Mouse (Mus musculus) midbrain, embryonic 14.5 days (tissue): ENCODE measurements around the gene Rbfox2. TPM values are rescaled to one million over a fixed set of nuclear protein-coding genes. Genes with fewer than 3 reads are reported as not detected.
A peak's percentile ranks its signal among the peaks of the same experiment; 100 is the strongest.

Source experiments
- ATAC-seq: fragments of 200-750 bp; cut with Nextera tagmentation; 2 replicates; pipeline ENCODE4 v1.8.0; 2017; ENCODE audit warnings: moderate number of reproducible peaks, moderate library complexity; ENCODE audit not compliant: low FRiP score, low TSS enrichment
- DNase-seq: peaks from one replicate; pipeline ENCODE4 v3.0.0-alpha.2; 2015
- H3K27ac ChIP-seq: fragments of 300-500 bp; sonication (generic); replicated peaks from 2 replicates; pipeline ENCODE4 v1.5.1; 2014; ENCODE audit warnings: mild to moderate bottlenecking, low read depth, low read length, moderate library complexity
- H3K27me3 ChIP-seq: fragments of 300-500 bp; sonication (generic); 2 replicates; pipeline ENCODE4 v1.6.1; 2014; ENCODE audit warnings: low read length, control low read depth, mixed read lengths; ENCODE audit not compliant: control insufficient read depth, insufficient read depth
- H3K36me3 ChIP-seq: fragments of 300-500 bp; sonication (generic); 2 replicates; pipeline ENCODE4 v1.6.1; 2014; ENCODE audit warnings: low read length, control low read depth; ENCODE audit not compliant: control insufficient read depth, insufficient read depth
- H3K4me1 ChIP-seq: fragments of 300-500 bp; sonication (generic); 2 replicates; pipeline ENCODE4 v1.6.1; 2014; ENCODE audit warnings: mild to moderate bottlenecking, antibody characterized with exemption, low read length, control low read depth; ENCODE audit not compliant: control insufficient read depth, insufficient read depth
- H3K4me2 ChIP-seq: fragments of 300-500 bp; sonication (generic); 2 replicates; pipeline ENCODE4 v1.6.1; 2014; ENCODE audit warnings: mild to moderate bottlenecking, low read length, moderate library complexity
- H3K4me3 ChIP-seq: fragments of 300-500 bp; sonication (generic); replicated peaks from 2 replicates; pipeline ENCODE4 v1.5.1; 2014; ENCODE audit warnings: low read depth, low read length
- H3K9ac ChIP-seq: fragments of 300-500 bp; sonication (generic); replicated peaks from 2 replicates; pipeline ENCODE4 v1.6.1; 2014; ENCODE audit warnings: mild to moderate bottlenecking, low read length, moderate library complexity
- H3K9me3 ChIP-seq: fragments of 300-500 bp; sonication (generic); 2 replicates; pipeline ENCODE4 v1.6.1; 2016; ENCODE audit warnings: low read length, control low read depth, mixed read lengths; ENCODE audit not compliant: control insufficient read depth
- WGBS: fragments of 180-500 bp; shearing (Covaris S2); extraction: QIAGEN DNeasy Blood & Tissue Kit; methylation state at CpG from one replicate; pipeline ENCODE4 v1.1.7; 2014; 5-methylcytosine and 5-hydroxymethylcytosine counted together
- polyA plus RNA-seq: library from polyadenylated mRNA; unstranded; fragments of >200 nt; fragmentation: Nextera tagmentation; extraction: Ambion mirVana; gene quantifications from 2 replicates; pipeline ENCODE4 v1.2.1, GENCODE M21; 2014

Gene Rbfox2
- polyA plus RNA-seq, 1 experiment from 2014 or later: 195 TPM

- Histone ChIP-seq H3K27me3 (no peaks in the 10 kb centered on the region), H3K4me1 (no peaks in the 10 kb centered on the region), H3K36me3 (0 out of 2 replicates have a peak, but pooled peaks cover 3% of the 10 kb centered on the region), H3K4me2 (no peak overlapping the region), H3K27ac (no peak overlapping the region), H3K9ac (no peak overlapping the region), H3K9me3 (no peaks in the 10 kb centered on the region), H3K4me3 (no peak overlapping the region)
- 96% methylated on average over 2 of the region's 2 CpGs for WGBS
- no peak for ATAC-seq
- no peak for DNase-seq
Measured at GRCm38 (mm10) chr15:77196001-77196400, 110.8 kb downstream of the Rbfox2 start.

DNA sequence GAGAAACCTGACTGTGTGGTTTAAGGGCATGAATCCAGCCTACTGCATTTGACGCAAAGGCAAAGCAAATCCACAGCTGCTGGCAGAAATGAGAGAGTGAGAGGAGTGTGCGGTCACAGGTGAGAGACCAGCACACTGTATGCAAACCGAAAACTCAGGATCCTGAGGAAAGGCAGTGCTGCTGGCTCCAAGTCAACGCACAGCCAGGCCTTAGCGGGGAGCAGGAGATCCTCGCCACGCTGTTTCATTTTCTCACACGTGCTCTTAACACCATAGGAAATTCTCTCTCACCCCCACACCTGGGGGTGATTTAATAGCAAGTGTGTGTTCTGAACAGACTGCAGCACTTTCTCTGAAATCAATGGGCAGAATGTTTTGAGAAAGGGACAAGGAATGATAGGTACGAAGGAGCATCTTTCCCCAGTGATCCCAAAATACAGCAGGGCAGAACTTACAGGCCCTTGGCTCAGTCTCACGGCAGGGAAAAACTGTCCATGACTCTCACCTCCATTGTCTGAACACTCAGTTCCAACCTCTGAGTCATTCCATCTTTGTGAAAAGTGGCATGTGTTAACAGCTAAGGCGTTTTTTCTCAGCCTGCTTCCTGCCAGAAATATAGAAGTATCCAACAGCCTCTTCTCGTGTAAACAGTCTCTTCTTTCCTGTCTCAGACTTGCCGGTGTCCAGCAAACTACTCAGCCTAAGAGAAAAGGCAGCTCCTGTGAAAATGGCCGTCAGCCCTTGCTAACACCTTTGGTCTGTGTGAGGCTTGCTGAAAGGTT, 114.5 kb downstream of the Rbfox2 start:
- H3K4me2 ChIP-seq: no peak overlapping the region
- WGBS: 87% methylated on average over 14 of the region's 14 CpGs
- ATAC-seq: no peak
- H3K4me1 ChIP-seq: peaks cover 4% of the 10 kb centered on the region; the same call in 1 of the 2 replicates
- no peak overlapping the region for H3K4me3 ChIP-seq
- 0 out of 2 replicates have a peak, but pooled peaks cover 3% of the 10 kb centered on the region for H3K36me3 ChIP-seq
- no peaks in the 10 kb centered on the region for H3K9me3 ChIP-seq
- H3K27me3 ChIP-seq: no peaks in the 10 kb centered on the region
- H3K27ac ChIP-seq: no peak overlapping the region
- no peak for DNase-seq
- H3K9ac ChIP-seq: no peak overlapping the region

DNA sequence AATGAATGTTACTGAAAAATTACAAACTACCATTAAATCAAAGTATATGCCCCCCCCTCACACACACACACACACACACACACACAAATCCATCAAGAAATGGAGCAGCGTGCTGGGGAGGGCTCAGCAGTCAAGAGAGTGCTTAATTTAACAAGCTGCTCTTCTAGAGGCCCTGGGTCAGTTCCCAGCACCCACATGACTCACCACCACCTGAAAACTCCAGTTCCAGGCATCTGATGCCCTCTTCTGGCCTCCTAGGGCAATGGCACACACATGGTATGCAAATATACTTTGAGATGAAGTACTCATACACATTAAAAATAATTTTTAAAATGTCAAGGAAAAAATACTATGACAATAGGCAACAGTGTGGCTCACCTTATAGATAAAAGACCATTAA, 120.7 kb downstream of the Rbfox2 start:
- H3K27me3 ChIP-seq: no peaks in the 10 kb centered on the region
- no peak overlapping the region for H3K9ac ChIP-seq
- H3K4me1 ChIP-seq: peaks cover 10% of the 10 kb centered on the region; the same call in 1 of the 2 replicates
- no peak overlapping the region for H3K4me2 ChIP-seq
- H3K36me3 ChIP-seq: no peaks in the 10 kb centered on the region
- WGBS: 95% methylated on average over 1 of the region's 1 CpGs
- H3K4me3 ChIP-seq: no peak overlapping the region
- no peak overlapping the region for H3K27ac ChIP-seq
- H3K9me3 ChIP-seq: no peaks in the 10 kb centered on the region
- no peak for ATAC-seq
- no peak for DNase-seq

DNA sequence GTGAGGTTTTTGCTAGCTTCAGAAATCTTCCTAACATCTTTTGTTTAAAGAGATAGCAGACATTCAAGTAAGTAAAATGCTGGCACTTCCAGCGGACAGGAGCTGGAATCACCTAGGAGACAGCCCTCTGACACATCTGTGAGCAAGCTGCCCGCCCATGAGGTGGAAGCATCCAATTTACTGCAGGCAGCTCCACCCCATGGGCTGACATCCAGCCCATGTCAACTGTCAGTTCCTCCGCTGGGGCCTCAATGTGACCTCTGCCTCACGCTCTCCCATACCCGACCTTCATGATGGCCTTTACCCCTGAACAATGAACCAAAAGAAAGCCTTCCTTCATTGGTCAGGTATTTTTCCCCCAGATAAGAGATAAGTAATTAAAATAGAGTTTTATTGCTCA, 121.2 kb downstream of the Rbfox2 start:
- no peaks in the 10 kb centered on the region for H3K9me3 ChIP-seq
- ATAC-seq: no peak
- H3K27ac ChIP-seq: no peak overlapping the region
- H3K4me3 ChIP-seq: no peak overlapping the region
- peaks cover 10% of the 10 kb centered on the region; the same call in 1 of the 2 replicates for H3K4me1 ChIP-seq
- DNase-seq: no peak
- WGBS: 51% methylated on average over 5 of the region's 5 CpGs
- H3K36me3 ChIP-seq: no peaks in the 10 kb centered on the region
- no peak overlapping the region for H3K4me2 ChIP-seq
- H3K27me3 ChIP-seq: no peaks in the 10 kb centered on the region
- H3K9ac ChIP-seq: no peak overlapping the region

DNA sequence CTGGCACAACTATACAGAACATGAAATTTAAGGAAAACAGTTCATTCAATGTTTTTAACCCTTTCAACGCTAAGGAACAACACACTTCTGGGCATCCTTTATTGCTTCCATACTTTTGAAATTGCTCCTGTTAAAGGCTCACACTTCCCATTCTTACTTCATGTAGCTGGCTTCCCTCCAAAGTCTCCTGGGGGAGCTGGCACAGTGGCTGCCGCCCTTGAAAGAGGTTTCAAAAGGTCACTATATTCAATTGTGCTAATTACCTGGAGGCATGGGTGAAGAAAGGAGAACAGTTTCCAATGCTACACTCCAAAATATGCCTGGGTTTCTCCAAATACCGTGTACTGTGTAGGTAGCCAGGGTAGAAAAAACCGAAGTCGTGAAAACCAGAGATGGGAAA, 124.0 kb downstream of the Rbfox2 start:
- H3K4me2 ChIP-seq: no peak overlapping the region
- H3K27ac ChIP-seq: no peak overlapping the region
- no peak for ATAC-seq

DNA sequence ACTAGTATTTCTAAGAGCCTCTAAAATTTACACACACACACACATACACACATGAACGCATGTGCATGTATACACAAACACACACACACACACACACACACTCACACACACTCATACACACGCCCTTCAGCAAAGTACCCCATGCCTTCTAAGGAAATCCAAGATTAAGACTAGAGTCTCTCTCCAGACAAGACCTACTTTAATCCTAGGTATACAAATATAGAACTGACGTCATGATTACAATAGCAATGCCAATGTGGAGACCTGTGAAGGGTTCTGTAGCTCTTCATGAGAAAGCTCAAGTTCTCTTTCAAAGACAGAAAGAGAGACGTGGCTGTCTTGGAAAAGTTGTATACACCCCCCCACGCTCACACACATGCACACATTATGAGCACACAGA, 132.8 kb downstream of the Rbfox2 start:
- 0 out of 2 replicates have a peak, but pooled peaks cover 3% of the 10 kb centered on the region for H3K4me1 ChIP-seq
- no peak overlapping the region for H3K27ac ChIP-seq
- H3K27me3 ChIP-seq: no peaks in the 10 kb centered on the region
- no peaks in the 10 kb centered on the region for H3K9me3 ChIP-seq
- ATAC-seq (no peak), DNase-seq (no peak)
- H3K36me3 ChIP-seq: no peaks in the 10 kb centered on the region
- 54% methylated on average over 5 of the region's 5 CpGs for WGBS
- H3K4me2 ChIP-seq: no peak overlapping the region
- no peak overlapping the region for H3K9ac ChIP-seq
- no peak overlapping the region for H3K4me3 ChIP-seq

More for the DNA sequence above, 124.0 kb downstream of the Rbfox2 start:
- WGBS: 79% methylated on average over 5 of the region's 5 CpGs
- H3K36me3 ChIP-seq: no peaks in the 10 kb centered on the region
- H3K4me3 ChIP-seq: no peak overlapping the region
- no peaks in the 10 kb centered on the region for H3K9me3 ChIP-seq
- no peak for DNase-seq
- H3K9ac ChIP-seq: no peak overlapping the region
- peaks cover 6% of the 10 kb centered on the region; the same call in 1 of the 2 replicates for H3K4me1 ChIP-seq
- no peaks in the 10 kb centered on the region for H3K27me3 ChIP-seq

- Histone ChIP-seq H3K27ac (peak overlapping the region; percentile 57; the same call in 1 of the 2 replicates), H3K27me3 (no peaks in the 10 kb centered on the region), H3K4me1 (0 out of 2 replicates have a peak, but pooled peaks cover 3% of the 10 kb centered on the region), H3K4me2 (no peak overlapping the region), H3K36me3 (no peaks in the 10 kb centered on the region), H3K9ac (no peak overlapping the region), H3K9me3 (no peaks in the 10 kb centered on the region), H3K4me3 (no peak overlapping the region)
- peak; percentile 46 for DNase-seq
- 43% methylated on average over 3 of the region's 3 CpGs for WGBS
- no peak; the same call in 1 of the 2 replicates for ATAC-seq
Measured at GRCm38 (mm10) chr15:77172414-77172813, 134.4 kb downstream of the Rbfox2 start.

DNA sequence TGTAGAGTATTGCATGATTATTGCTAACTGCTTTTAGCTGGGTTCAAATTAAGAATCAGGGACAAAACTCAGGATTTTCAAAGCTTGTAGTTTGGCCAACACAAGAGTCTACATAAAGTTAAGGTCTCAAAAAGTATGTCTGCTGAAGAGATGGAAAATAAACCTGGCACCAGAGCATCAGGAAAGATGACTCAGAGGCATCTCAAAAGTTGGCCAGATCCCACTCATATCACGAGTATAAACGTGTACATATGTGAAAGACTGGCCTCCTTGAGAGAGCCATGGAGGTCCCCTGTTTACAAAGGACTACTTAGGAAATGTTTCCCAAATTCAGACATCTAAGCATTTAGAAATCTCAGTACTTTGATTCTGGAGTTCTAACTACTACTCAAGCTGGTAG, 138.0 kb downstream of the Rbfox2 start:
- H3K9me3 ChIP-seq: no peaks in the 10 kb centered on the region
- H3K27me3 ChIP-seq: no peaks in the 10 kb centered on the region
- no peak overlapping the region for H3K4me2 ChIP-seq
- DNase-seq: no peak
- H3K9ac ChIP-seq: no peak overlapping the region
- no peak overlapping the region for H3K4me3 ChIP-seq
- H3K36me3 ChIP-seq: no peaks in the 10 kb centered on the region
- no peak for ATAC-seq
- H3K4me1 ChIP-seq: peaks cover 2% of the 10 kb centered on the region; the same call in 1 of the 2 replicates
- WGBS: 95% methylated on average over 2 of the region's 2 CpGs
- no peak overlapping the region for H3K27ac ChIP-seq

DNA sequence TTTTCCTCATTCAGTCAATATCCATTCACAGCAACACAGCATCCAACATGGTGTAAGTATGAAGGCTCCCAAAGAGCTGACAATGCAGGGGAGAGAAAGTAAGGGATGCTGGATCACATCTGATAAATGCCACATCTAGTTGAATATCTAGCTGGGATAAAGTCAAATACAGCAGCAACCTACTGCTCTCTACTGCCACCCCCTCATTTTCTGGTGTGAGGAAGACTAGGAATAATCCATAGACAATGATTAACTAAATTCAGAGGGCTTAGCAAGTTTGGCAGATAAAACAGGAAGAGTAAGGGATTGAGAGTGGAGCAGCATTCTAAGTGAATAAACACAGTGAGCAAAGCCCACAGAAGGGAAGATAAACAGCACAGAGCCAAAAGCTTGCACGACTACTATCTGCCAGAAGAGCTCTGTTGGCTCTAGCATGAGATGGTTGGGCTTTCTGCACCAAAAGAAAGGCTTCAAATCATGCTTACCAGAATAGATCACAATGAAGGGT, 140.5 kb downstream of the Rbfox2 start:
- no peaks in the 10 kb centered on the region for H3K36me3 ChIP-seq
- H3K27me3 ChIP-seq: no peaks in the 10 kb centered on the region
- ATAC-seq (no peak), DNase-seq (no peak)
- no peak overlapping the region for H3K27ac ChIP-seq
- H3K9ac ChIP-seq: no peak overlapping the region
- H3K4me2 ChIP-seq: no peak overlapping the region
- 74% methylated on average over 1 of the region's 1 CpGs for WGBS
- H3K4me1 ChIP-seq: peaks cover 15% of the 10 kb centered on the region
- no peaks in the 10 kb centered on the region for H3K9me3 ChIP-seq
- H3K4me3 ChIP-seq: no peak overlapping the region
